Mouse (Mus musculus): ENCODE data around the gene Pdzrn4. TPM values are rescaled to one million over a fixed set of nuclear protein-coding genes. Genes with fewer than 3 reads are reported as not detected.

Gene Pdzrn4
- polyA plus RNA-seq (2014; fragmentation: Illumina TruSeq; extraction: RNeasy Lipid Tissue Mini Kit (QIAGEN cat#74804); ENCODE audit: low read depth, low replicate concordance): 0.34 TPM

DNA sequence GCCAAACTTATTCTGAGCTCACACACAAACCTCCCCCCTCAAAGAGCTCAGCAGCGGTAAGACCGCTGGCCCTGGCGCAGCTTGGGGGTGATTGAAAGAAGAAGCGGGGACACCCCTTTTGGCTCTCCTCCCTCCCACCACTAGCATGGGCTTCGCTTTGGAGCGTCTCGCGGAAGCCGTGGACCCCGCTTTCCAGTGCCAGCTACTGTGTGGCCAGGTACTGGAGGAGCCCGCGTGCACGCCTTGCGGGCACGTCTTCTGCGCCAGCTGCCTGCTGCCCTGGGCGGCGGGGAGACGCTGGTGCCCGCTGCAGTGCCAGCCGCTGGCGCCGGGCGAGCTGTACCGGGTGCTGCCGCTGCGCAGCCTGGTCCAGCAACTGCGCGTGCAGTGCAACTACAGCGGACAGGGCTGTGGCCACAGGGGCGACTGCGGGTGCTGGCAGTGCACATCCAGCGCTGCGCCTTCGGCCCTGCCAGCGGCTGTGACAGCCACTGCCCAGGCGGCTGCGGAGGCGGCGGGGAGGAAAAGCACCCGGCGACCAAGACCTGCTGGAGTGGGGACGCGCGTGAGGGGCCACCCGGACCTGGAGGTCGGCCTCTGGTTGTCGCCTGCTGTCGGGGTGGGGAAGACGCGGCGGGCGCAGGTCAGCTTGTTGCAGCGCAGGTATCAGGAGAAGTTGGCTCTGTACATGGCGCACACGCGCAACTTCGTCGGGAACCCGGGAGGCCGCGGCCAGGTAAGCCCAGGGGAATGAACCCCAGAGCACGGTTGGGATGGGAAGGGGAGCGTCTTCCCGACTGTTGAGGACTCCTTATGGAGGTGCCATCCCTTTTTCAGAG is at the start of gene Pdzrn4:
TSS of gene Pdzrn4 (plus strand) at position 112 of the 839 bp plus-strand sequence.

